In genomic region chr2:119321771-119322586, GRCm38 (mm10) we compare ENCODE assay signal across 9 mouse cellular contexts. TPM values are rescaled to one million over a fixed set of nuclear protein-coding genes. Genes with fewer than 3 reads are reported as not detected.
A peak's percentile ranks its signal among the peaks of the same experiment; 100 is the strongest.
DNase-seq lines count a peak whose midpoint lies in the region; ATAC-seq and TF ChIP-seq lines count a peak whose summit lies in the region.
"Had no signal": no experiment of that assay in that cellular context is flagged by ENCODE, and none has a peak within 500 bp of the region (broad histone marks: within the 10 kb centered on the region; RNA-seq: fewer than 3 reads in every experiment).

No protein-coding gene starts in this region.

- H3K4me2 ChIP-seq in lung, postnatal 0 days (replicated peaks; ENCODE audit: low read depth, low read length), result peak overlapping the region; percentile 46
- H3K4me2 ChIP-seq in forebrain, embryonic 13.5 days, result peak overlapping the region; percentile 61
- peak overlapping the region; percentile 61 for H3K4me2 ChIP-seq in stomach, embryonic 14.5 days (replicated peaks; ENCODE audit: low read depth, low read length)

- 10% methylated on average over 38 of the region's 48 CpGs for WGBS in lung, postnatal 0 days
- 2% methylated on average over 46 of the region's 48 CpGs for WGBS in forebrain, embryonic 13.5 days
- WGBS in stomach, embryonic 14.5 days, result 4% methylated on average over 48 of the region's 48 CpGs

- H3K9me3 ChIP-seq in lung, postnatal 0 days (ENCODE audit: low read length), result no peaks in the 10 kb centered on the region
- H3K9me3 ChIP-seq in forebrain, embryonic 13.5 days (replicated peaks), result no peaks in the 10 kb centered on the region; the same call in 1 of the 2 replicates
- H3K9me3 ChIP-seq in stomach, embryonic 14.5 days (ENCODE audit: control insufficient read depth, low read depth, low read length), result no peaks in the 10 kb centered on the region

- H3K27me3 ChIP-seq in lung, postnatal 0 days (replicated peaks; ENCODE audit: insufficient read depth, low read length), result peaks cover 8% of the 10 kb centered on the region
- peaks cover 98% of the 10 kb centered on the region for H3K27me3 ChIP-seq in forebrain, embryonic 13.5 days
- H3K27me3 ChIP-seq in stomach, embryonic 14.5 days (ENCODE audit: control insufficient read depth, insufficient read depth, low read length), result peaks cover 46% of the 10 kb centered on the region

- DNase-seq in lung, postnatal 0 days (ENCODE audit: low spot score), result no peak
- DNase-seq in lung, postnatal 14 days, result no peak
- DNase-seq in liver, result peak; percentile 54
- DNase-seq in lung, postnatal 25 days (ENCODE audit: low spot score), result no peak

- no peak overlapping the region for H3K27ac ChIP-seq in lung, postnatal 0 days (ENCODE audit: low read length)
- H3K27ac ChIP-seq in forebrain, embryonic 13.5 days, result peak overlapping the region; percentile 14; the same call in 1 of the 2 replicates
- peak overlapping the region; percentile 15; the same call in 1 of the 2 replicates for H3K27ac ChIP-seq in stomach, embryonic 14.5 days (ENCODE audit: low read length)
- H3K27ac ChIP-seq: macrophage had no signal

- peak overlapping the region; percentile 21 for H3K4me3 ChIP-seq in lung, postnatal 0 days (ENCODE audit: low read depth, low read length)
- H3K4me3 ChIP-seq in forebrain, embryonic 13.5 days, result peak overlapping the region; percentile 34
- peak overlapping the region; percentile 28 for H3K4me3 ChIP-seq in stomach, embryonic 14.5 days (ENCODE audit: low read depth, low read length)

- H3K9ac ChIP-seq in lung, postnatal 0 days (replicated peaks; ENCODE audit: low read depth), result no peak overlapping the region
- H3K9ac ChIP-seq in forebrain, embryonic 13.5 days, result peak overlapping the region; percentile 17; the same call in 1 of the 2 replicates
- H3K9ac ChIP-seq in stomach, embryonic 14.5 days (replicated peaks; ENCODE audit: low read depth, low read length), result no peak overlapping the region; the same call in 1 of the 2 replicates

- no peak for TF ChIP-seq EP300 in lung, postnatal 0 days (IDR thresholded peaks at IDR 0.05)

- H3K36me3 ChIP-seq in lung, postnatal 0 days (ENCODE audit: insufficient read depth, low read length), result no peaks in the 10 kb centered on the region
- no peaks in the 10 kb centered on the region for H3K36me3 ChIP-seq in forebrain, embryonic 13.5 days (ENCODE audit: poor library complexity, severe bottlenecking)
- H3K36me3 ChIP-seq in stomach, embryonic 14.5 days (ENCODE audit: control insufficient read depth, insufficient read depth, low read length), result no peaks in the 10 kb centered on the region

- no peak for TF ChIP-seq CTCF in lung, postnatal 0 days (IDR thresholded peaks at IDR 0.05)

- no peak for ATAC-seq in lung, postnatal 0 days
- ATAC-seq in forebrain, embryonic 13.5 days, result peak; percentile 0; the same call in 1 of the 2 replicates
- no peak for ATAC-seq in stomach, embryonic 14.5 days (ENCODE audit: insufficient number of reproducible peaks, insufficient read depth, low FRiP score, low read depth)
- ATAC-seq in activated CD4-positive, CD25-positive, alpha-beta regulatory T cell, adult 4 months, result no peak
- no peak for ATAC-seq in inflammation-experienced regulatory T-cells, adult 6 months

- H3K4me1 ChIP-seq in lung, postnatal 0 days (ENCODE audit: insufficient read depth, low read depth, low read length), result peaks cover 27% of the 10 kb centered on the region; the same call in 1 of the 2 replicates
- H3K4me1 ChIP-seq in forebrain, embryonic 13.5 days, result peaks cover 66% of the 10 kb centered on the region
- peaks cover 40% of the 10 kb centered on the region for H3K4me1 ChIP-seq in stomach, embryonic 14.5 days (ENCODE audit: control insufficient read depth, insufficient read depth, low read length)

RNA-seq across cellular contexts. Expression of gene Dll4, which starts 3.6 kb away (rescaled TPM):
- polyA plus RNA-seq in lung, postnatal 0 days (2015; fragmentation: Nextera tagmentation; extraction: Ambion mirVana), result 22.7 and 25.9 TPM in 2 replicates
- 3.9 and 4.0 TPM in 2 replicates for polyA plus RNA-seq in forebrain, embryonic 13.5 days (2015; fragmentation: Nextera tagmentation; extraction: Ambion mirVana)
- 5.6 and 6.9 TPM in 2 replicates for polyA plus RNA-seq in stomach, embryonic 14.5 days (2014; fragmentation: Nextera tagmentation; extraction: Ambion mirVana)
- not detected for polyA plus RNA-seq in activated CD4-positive, CD25-positive, alpha-beta regulatory T cell, adult 4 months (2017; shearing (Covaris generic))
- not detected for polyA plus RNA-seq in inflammation-experienced regulatory T-cells, adult 6 months (2017; shearing (Covaris generic))
- polyA plus RNA-seq: macrophage had no signal

RNA-seq across cellular contexts. Expression of gene Chac1, which starts 29.1 kb away (rescaled TPM):
- 1.5 and 1.8 TPM in 2 replicates for polyA plus RNA-seq in lung, postnatal 0 days (2015; fragmentation: Nextera tagmentation; extraction: Ambion mirVana)
- 2.3 and 3.4 TPM in 2 replicates for polyA plus RNA-seq in forebrain, embryonic 13.5 days (2015; fragmentation: Nextera tagmentation; extraction: Ambion mirVana)
- polyA plus RNA-seq in stomach, embryonic 14.5 days (2014; fragmentation: Nextera tagmentation; extraction: Ambion mirVana), result 0.20 TPM in 2 replicates
- not detected for polyA plus RNA-seq in activated CD4-positive, CD25-positive, alpha-beta regulatory T cell, adult 4 months (2017; shearing (Covaris generic))
- polyA plus RNA-seq in inflammation-experienced regulatory T-cells, adult 6 months (2017; shearing (Covaris generic)), result not detected

RNA-seq across cellular contexts. Expression of gene Vps18, which starts 33.4 kb away (rescaled TPM):
- 11.1 and 11.4 TPM in 2 replicates for polyA plus RNA-seq in lung, postnatal 0 days (2015; fragmentation: Nextera tagmentation; extraction: Ambion mirVana)
- 21.2 and 23.5 TPM in 2 replicates for polyA plus RNA-seq in forebrain, embryonic 13.5 days (2015; fragmentation: Nextera tagmentation; extraction: Ambion mirVana)
- polyA plus RNA-seq in stomach, embryonic 14.5 days (2014; fragmentation: Nextera tagmentation; extraction: Ambion mirVana), result 10.9 and 12.8 TPM in 2 replicates
- 1 to 10 TPM; 4.7 to 7.1 TPM for polyA plus RNA-seq in activated CD4-positive, CD25-positive, alpha-beta regulatory T cell, adult 4 months (2017; shearing (Covaris generic))
- polyA plus RNA-seq in inflammation-experienced regulatory T-cells, adult 6 months (2017; shearing (Covaris generic)), result 1 to 10 TPM; 5.5 to 6.1 (median 5.9) TPM

RNA-seq across cellular contexts. Expression of gene Rhov, which starts 50.9 kb away (rescaled TPM):
- polyA plus RNA-seq in lung, postnatal 0 days (2015; fragmentation: Nextera tagmentation; extraction: Ambion mirVana), result 3.0 and 3.1 TPM in 2 replicates
- polyA plus RNA-seq in forebrain, embryonic 13.5 days (2015; fragmentation: Nextera tagmentation; extraction: Ambion mirVana), result 6.2 and 8.0 TPM in 2 replicates
- 6.0 and 8.6 TPM in 2 replicates for polyA plus RNA-seq in stomach, embryonic 14.5 days (2014; fragmentation: Nextera tagmentation; extraction: Ambion mirVana)
- not detected for polyA plus RNA-seq in activated CD4-positive, CD25-positive, alpha-beta regulatory T cell, adult 4 months (2017; shearing (Covaris generic))
- polyA plus RNA-seq in inflammation-experienced regulatory T-cells, adult 6 months (2017; shearing (Covaris generic)), result under 1 TPM in 1 of 3 experiments, not detected in 2; 0.57 TPM
